Mouse (Mus musculus): ENCODE data around the gene Arih2. TPM values are rescaled to one million over a fixed set of nuclear protein-coding genes. Genes with fewer than 3 reads are reported as not detected.

Arih2 gene
- polyA plus RNA-seq, 1 experiment = 28.5 TPM

GRCm38 (mm10) chr9:108579344-108579690, 69.9 kb downstream of the Arih2 start:
- 75% methylated on average over 5 of the region's 5 CpGs for WGBS
- Histone ChIP-seq H3K4me3 (replicated peaks; ENCODE audit: control insufficient read depth, low read depth, low read length) (peak overlapping the region; percentile 82), H3K27ac (ENCODE audit: control insufficient read depth, insufficient read depth, low read depth, low read length, poor library complexity) (no peak overlapping the region), H3K4me1 (ENCODE audit: control insufficient read depth, insufficient read depth, low read length) (peaks cover 2% of the 10 kb centered on the region)
- TF ChIP-seq CTCF (IDR thresholded peaks at IDR 0.05; ENCODE audit: control insufficient read depth, insufficient read depth, low read length) (no peak), POLR2A (IDR thresholded peaks at IDR 0.05; ENCODE audit: borderline replicate concordance, control insufficient read depth, low read depth, low read length) (no peak)

- TF ChIP-seq CTCF (IDR thresholded peaks at IDR 0.05; ENCODE audit: control insufficient read depth, insufficient read depth, low read length) (no peak), POLR2A (IDR thresholded peaks at IDR 0.05; ENCODE audit: borderline replicate concordance, control insufficient read depth, low read depth, low read length) (peak; percentile 58; the same call in 1 of the 2 replicates)
- Histone ChIP-seq H3K4me1 (ENCODE audit: control insufficient read depth, insufficient read depth, low read length) (peaks cover 2% of the 10 kb centered on the region), H3K27ac (ENCODE audit: control insufficient read depth, insufficient read depth, low read depth, low read length, poor library complexity) (0 out of 2 replicates have a peak within 1 kb of the TSS, but pooled peaks have one; percentile 46), H3K4me3 (replicated peaks; ENCODE audit: control insufficient read depth, low read depth, low read length) (peak within 1 kb of the TSS; percentile 82)
- 7% methylated on average over 51 of the region's 51 CpGs for WGBS
Observed at GRCm38 (mm10) chr9:108578545-108579343, 70.4 kb downstream of the Arih2 start, which contains the start of gene Wdr6. Wdr6 (minus strand) TSS chr9:108578739.

- under 1% methylated on average over 24 of the region's 24 CpGs for WGBS
- peak overlapping the region; percentile 82 for H3K4me3 ChIP-seq (replicated peaks; ENCODE audit: control insufficient read depth, low read depth, low read length)
- 0 out of 2 replicates have a peak overlapping the region, but pooled peaks have one; percentile 46 for H3K27ac ChIP-seq (ENCODE audit: control insufficient read depth, insufficient read depth, low read depth, low read length, poor library complexity)
- no peak for TF ChIP-seq CTCF (IDR thresholded peaks at IDR 0.05; ENCODE audit: control insufficient read depth, insufficient read depth, low read length)
- no peak for TF ChIP-seq POLR2A (IDR thresholded peaks at IDR 0.05; ENCODE audit: borderline replicate concordance, control insufficient read depth, low read depth, low read length)
- H3K4me1 ChIP-seq (ENCODE audit: control insufficient read depth, insufficient read depth, low read length) = peaks cover 2% of the 10 kb centered on the region
Observed at GRCm38 (mm10) chr9:108577934-108578544, 71.1 kb downstream of the Arih2 start.

GRCm38 (mm10) chr9:108577025-108577424, 72.2 kb downstream of the Arih2 start:
- H3K4me1 ChIP-seq (ENCODE audit: control insufficient read depth, insufficient read depth, low read length) = peaks cover 2% of the 10 kb centered on the region
- WGBS = 60% methylated on average over 6 of the region's 6 CpGs
- H3K27ac ChIP-seq (ENCODE audit: control insufficient read depth, insufficient read depth, low read depth, low read length, poor library complexity) = no peak overlapping the region
- TF ChIP-seq POLR2A (IDR thresholded peaks at IDR 0.05; ENCODE audit: borderline replicate concordance, control insufficient read depth, low read depth, low read length) (no peak), CTCF (IDR thresholded peaks at IDR 0.05; ENCODE audit: control insufficient read depth, insufficient read depth, low read length) (no peak)
- H3K4me3 ChIP-seq (replicated peaks; ENCODE audit: control insufficient read depth, low read depth, low read length) = no peak overlapping the region

- no peak for TF ChIP-seq CTCF (IDR thresholded peaks at IDR 0.05; ENCODE audit: control insufficient read depth, insufficient read depth, low read length)
- 89% methylated on average over 37 of the region's 37 CpGs for WGBS
- Histone ChIP-seq H3K4me1 (ENCODE audit: control insufficient read depth, insufficient read depth, low read length) (peaks cover 3% of the 10 kb centered on the region), H3K27ac (ENCODE audit: control insufficient read depth, insufficient read depth, low read depth, low read length, poor library complexity) (no peak overlapping the region), H3K4me3 (replicated peaks; ENCODE audit: control insufficient read depth, low read depth, low read length) (no peak overlapping the region)
Observed at GRCm38 (mm10) chr9:108575321-108576297, 73.6 kb downstream of the Arih2 start.

GRCm38 (mm10) chr9:108574921-108575320, 74.3 kb downstream of the Arih2 start:
- Histone ChIP-seq H3K4me1 (ENCODE audit: control insufficient read depth, insufficient read depth, low read length) (peaks cover 4% of the 10 kb centered on the region), H3K4me3 (replicated peaks; ENCODE audit: control insufficient read depth, low read depth, low read length) (no peak overlapping the region), H3K27ac (ENCODE audit: control insufficient read depth, insufficient read depth, low read depth, low read length, poor library complexity) (no peak overlapping the region)
- WGBS = 78% methylated on average over 12 of the region's 12 CpGs
- TF ChIP-seq CTCF (IDR thresholded peaks at IDR 0.05; ENCODE audit: control insufficient read depth, insufficient read depth, low read length) = no peak
- TF ChIP-seq POLR2A (IDR thresholded peaks at IDR 0.05; ENCODE audit: borderline replicate concordance, control insufficient read depth, low read depth, low read length) = no peak

- TF ChIP-seq POLR2A (IDR thresholded peaks at IDR 0.05; ENCODE audit: borderline replicate concordance, control insufficient read depth, low read depth, low read length) = no peak
- TF ChIP-seq CTCF (IDR thresholded peaks at IDR 0.05; ENCODE audit: control insufficient read depth, insufficient read depth, low read length) = peak; percentile 54; the same call in 1 of the 2 replicates
- Histone ChIP-seq H3K4me3 (replicated peaks; ENCODE audit: control insufficient read depth, low read depth, low read length) (no peak overlapping the region), H3K4me1 (ENCODE audit: control insufficient read depth, insufficient read depth, low read length) (peaks cover 4% of the 10 kb centered on the region), H3K27ac (ENCODE audit: control insufficient read depth, insufficient read depth, low read depth, low read length, poor library complexity) (no peak overlapping the region)
- 75% methylated on average over 26 of the region's 26 CpGs for WGBS
Observed at GRCm38 (mm10) chr9:108573774-108574690, 75.2 kb downstream of the Arih2 start.

Measured in bone marrow, adult 2 months (tissue).